Mouse (Mus musculus) embryonic facial prominence, embryonic 14.5 days (tissue): ENCODE measurements around the gene Fads2. TPM values are rescaled to one million over a fixed set of nuclear protein-coding genes. Genes with fewer than 3 reads are reported as not detected.
A peak's percentile ranks its signal among the peaks of the same experiment; 100 is the strongest.

Experiments
- ATAC-seq: fragments of 200-750 bp; cut with Nextera tagmentation; 2 replicates; pipeline ENCODE4 v1.8.0; 2017; ENCODE audit warnings: low read depth, moderate number of reproducible peaks, moderate TSS enrichment
- DNase-seq: peaks from one replicate; pipeline ENCODE4 v3.0.0-alpha.2; 2015; ENCODE audit warnings: low spot score
- H3K27ac ChIP-seq: fragments of 300-500 bp; sonication (generic); replicated peaks from 2 replicates; pipeline ENCODE4 v1.5.1; 2014; ENCODE audit warnings: low read depth, mild to moderate bottlenecking, low read length, moderate library complexity
- H3K27me3 ChIP-seq: fragments of 300-500 bp; sonication (generic); replicated peaks from 2 replicates; pipeline ENCODE4 v1.6.1; 2014; ENCODE audit warnings: low read length; ENCODE audit not compliant: control insufficient read depth, insufficient read depth
- H3K36me3 ChIP-seq: fragments of 300-500 bp; sonication (generic); 2 replicates; pipeline ENCODE4 v1.6.1; 2014; ENCODE audit warnings: low read length, mixed read lengths; ENCODE audit not compliant: control insufficient read depth, insufficient read depth
- H3K4me1 ChIP-seq: fragments of 300-500 bp; sonication (generic); 2 replicates; pipeline ENCODE4 v1.6.1; 2014; ENCODE audit warnings: antibody characterized with exemption, low read length; ENCODE audit not compliant: control insufficient read depth, insufficient read depth
- H3K4me2 ChIP-seq: fragments of 300-500 bp; sonication (generic); 2 replicates; pipeline ENCODE4 v1.6.1; 2014; ENCODE audit warnings: low read depth, mild to moderate bottlenecking, low read length, moderate library complexity, mixed read lengths
- H3K4me3 ChIP-seq: fragments of 300-500 bp; sonication (generic); 2 replicates; pipeline ENCODE4 v1.5.1; 2014; ENCODE audit warnings: low read depth, mild to moderate bottlenecking, low read length
- H3K9ac ChIP-seq: fragments of 300-500 bp; sonication (generic); 2 replicates; pipeline ENCODE4 v1.6.1; 2014; ENCODE audit warnings: low read depth, mild to moderate bottlenecking, low read length, moderate library complexity, mixed read lengths
- H3K9me3 ChIP-seq: fragments of 300-500 bp; sonication (generic); 2 replicates; pipeline ENCODE4 v1.6.1; 2016; ENCODE audit warnings: low read length; ENCODE audit not compliant: control insufficient read depth
- WGBS: fragments of 180-500 bp; shearing (Covaris S2); extraction: QIAGEN DNeasy Blood & Tissue Kit; methylation state at CpG from one replicate; pipeline ENCODE4 v1.1.7; 2014; 5-methylcytosine and 5-hydroxymethylcytosine counted together
- polyA plus RNA-seq: library from polyadenylated mRNA; unstranded; fragments of >200 nt; fragmentation: Nextera tagmentation; extraction: Ambion mirVana; gene quantifications from 2 replicates; pipeline ENCODE4 v1.2.1, GENCODE M21; 2014

The Fads2 gene
- polyA plus RNA-seq, 1 experiment from 2014 or later: 23.4 TPM

DNA sequence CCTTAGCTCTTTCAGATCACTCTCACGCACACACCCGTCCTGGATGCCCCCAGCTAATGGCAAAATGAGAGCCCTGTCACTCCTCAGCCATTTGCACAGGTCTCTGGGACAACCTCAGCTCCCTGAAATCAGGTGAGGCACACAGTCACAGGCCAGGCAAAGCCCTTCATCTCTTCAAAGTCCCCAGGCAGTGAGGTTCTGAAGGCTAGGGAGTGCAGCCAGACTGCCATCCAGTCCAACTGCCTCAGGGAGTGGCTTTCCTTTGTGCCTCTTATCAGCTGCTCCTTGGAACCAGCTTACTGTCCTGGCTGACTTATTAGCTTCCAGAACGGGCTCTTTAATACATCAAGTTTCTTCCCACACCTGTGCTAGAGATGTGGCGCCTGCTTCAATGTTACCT, 6.9 kb downstream of the Fads2 start:
- H3K36me3 ChIP-seq: peaks cover 41% of the 10 kb centered on the region
- H3K27ac ChIP-seq: no peak overlapping the region
- no peak overlapping the region for H3K4me2 ChIP-seq
- no peaks in the 10 kb centered on the region for H3K27me3 ChIP-seq
- no peak overlapping the region for H3K9ac ChIP-seq
- ATAC-seq (no peak), DNase-seq (no peak)
- H3K4me3 ChIP-seq: no peak overlapping the region
- WGBS: 76% methylated on average over 4 of the region's 4 CpGs
- no peaks in the 10 kb centered on the region for H3K9me3 ChIP-seq
- peaks cover 13% of the 10 kb centered on the region for H3K4me1 ChIP-seq

GRCm38 (mm10) chr19:10093829-10094228, 7.7 kb downstream of the Fads2 start:
- no peak overlapping the region for H3K27ac ChIP-seq
- peaks cover 5% of the 10 kb centered on the region; the same call in 1 of the 2 replicates for H3K4me1 ChIP-seq
- DNase-seq (no peak), ATAC-seq (no peak)
- peaks cover 50% of the 10 kb centered on the region for H3K36me3 ChIP-seq
- H3K4me2 ChIP-seq: no peak overlapping the region
- no peaks in the 10 kb centered on the region for H3K27me3 ChIP-seq
- no peaks in the 10 kb centered on the region for H3K9me3 ChIP-seq
- H3K9ac ChIP-seq: no peak overlapping the region
- WGBS: 89% methylated on average over 4 of the region's 4 CpGs
- H3K4me3 ChIP-seq: no peak overlapping the region

DNA sequence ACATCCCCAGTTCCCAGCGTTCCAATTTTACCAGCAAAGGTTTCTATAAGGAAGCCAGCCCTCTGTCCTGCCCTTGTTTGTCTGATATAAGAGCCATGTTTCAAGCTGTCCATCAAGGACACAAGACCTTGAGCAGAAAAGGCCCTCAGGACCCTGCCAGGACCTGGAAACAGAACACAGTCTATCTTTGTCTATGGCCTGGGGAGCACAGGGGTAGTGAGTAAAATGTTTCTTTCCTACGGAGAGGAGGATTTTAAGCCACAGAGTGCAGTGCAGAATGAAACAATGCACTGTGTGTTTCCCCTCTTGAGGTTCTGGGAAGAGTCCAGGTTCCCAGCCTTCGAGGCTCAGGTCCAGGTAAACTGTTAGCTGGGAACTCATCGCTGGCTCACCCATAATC, 14.6 kb downstream of the Fads2 start:
- Histone ChIP-seq H3K9ac (no peak overlapping the region), H3K27ac (no peak overlapping the region), H3K4me1 (no peaks in the 10 kb centered on the region), H3K4me3 (no peak overlapping the region), H3K36me3 (peaks cover 80% of the 10 kb centered on the region), H3K4me2 (no peak overlapping the region), H3K27me3 (no peaks in the 10 kb centered on the region), H3K9me3 (no peaks in the 10 kb centered on the region)
- ATAC-seq (no peak), DNase-seq (no peak)
- 86% methylated on average over 4 of the region's 4 CpGs for WGBS

GRCm38 (mm10) chr19:10085454-10085853, 16.1 kb downstream of the Fads2 start:
- no peak overlapping the region for H3K9ac ChIP-seq
- 73% methylated on average over 9 of the region's 9 CpGs for WGBS
- H3K4me3 ChIP-seq: no peak overlapping the region
- H3K27ac ChIP-seq: no peak overlapping the region
- no peak for ATAC-seq
- no peaks in the 10 kb centered on the region for H3K27me3 ChIP-seq
- no peaks in the 10 kb centered on the region for H3K9me3 ChIP-seq
- no peak for DNase-seq
- H3K4me1 ChIP-seq: no peaks in the 10 kb centered on the region
- H3K36me3 ChIP-seq: peaks cover 83% of the 10 kb centered on the region
- H3K4me2 ChIP-seq: no peak overlapping the region

- Histone ChIP-seq H3K9ac (no peak overlapping the region), H3K9me3 (no peaks in the 10 kb centered on the region), H3K27me3 (no peaks in the 10 kb centered on the region), H3K4me2 (no peak overlapping the region), H3K36me3 (peaks cover 83% of the 10 kb centered on the region), H3K4me1 (no peaks in the 10 kb centered on the region), H3K4me3 (no peak overlapping the region), H3K27ac (no peak overlapping the region)
- ATAC-seq (no peak), DNase-seq (no peak)
- 83% methylated on average over 3 of the region's 3 CpGs for WGBS
Measured at GRCm38 (mm10) chr19:10082105-10082504, 19.4 kb downstream of the Fads2 start.

GRCm38 (mm10) chr19:10080384-10080783, 21.2 kb downstream of the Fads2 start:
- ATAC-seq: no peak
- WGBS: 95% methylated on average over 7 of the region's 7 CpGs
- Histone ChIP-seq H3K4me1 (no peaks in the 10 kb centered on the region), H3K4me3 (no peak overlapping the region), H3K27me3 (no peaks in the 10 kb centered on the region), H3K36me3 (peaks cover 84% of the 10 kb centered on the region), H3K4me2 (no peak overlapping the region), H3K27ac (no peak overlapping the region), H3K9me3 (no peaks in the 10 kb centered on the region), H3K9ac (no peak overlapping the region)
- no peak for DNase-seq

- H3K4me3 ChIP-seq: no peak overlapping the region
- no peak overlapping the region for H3K4me2 ChIP-seq
- H3K4me1 ChIP-seq: no peaks in the 10 kb centered on the region
- no peaks in the 10 kb centered on the region for H3K9me3 ChIP-seq
- H3K27ac ChIP-seq: no peak overlapping the region
- H3K36me3 ChIP-seq: peaks cover 92% of the 10 kb centered on the region
- DNase-seq (no peak), ATAC-seq (no peak)
- no peak overlapping the region for H3K9ac ChIP-seq
- H3K27me3 ChIP-seq: no peaks in the 10 kb centered on the region
- 67% methylated on average over 6 of the region's 6 CpGs for WGBS
Measured at GRCm38 (mm10) chr19:10078392-10078791, 23.2 kb downstream of the Fads2 start.

DNA sequence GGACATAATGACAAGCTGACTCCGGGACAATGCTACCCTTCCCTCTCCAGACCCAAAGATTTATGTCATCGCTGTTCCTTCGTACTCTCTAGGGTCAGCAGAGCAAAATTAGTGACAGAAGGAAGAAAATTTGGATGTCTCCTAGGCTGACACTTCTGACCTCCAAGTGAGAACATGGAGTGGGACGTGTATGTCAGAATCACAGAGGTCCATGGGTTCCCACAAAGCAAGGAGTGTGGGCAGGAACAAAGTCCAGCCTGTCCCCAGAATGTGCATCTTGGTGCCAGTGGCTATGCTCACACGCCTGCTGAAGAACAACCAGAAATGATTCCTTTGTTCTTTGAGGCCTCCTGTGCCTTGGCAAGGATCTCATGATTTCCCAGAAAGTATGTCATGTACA, 28.4 kb downstream of the Fads2 start:
- Histone ChIP-seq H3K4me2 (no peak overlapping the region), H3K9me3 (no peaks in the 10 kb centered on the region), H3K36me3 (peaks cover 97% of the 10 kb centered on the region), H3K27me3 (no peaks in the 10 kb centered on the region), H3K4me1 (no peaks in the 10 kb centered on the region), H3K4me3 (no peak overlapping the region), H3K9ac (no peak overlapping the region), H3K27ac (no peak overlapping the region)
- no peak for ATAC-seq
- 92% methylated on average over 5 of the region's 5 CpGs for WGBS
- DNase-seq: no peak

DNA sequence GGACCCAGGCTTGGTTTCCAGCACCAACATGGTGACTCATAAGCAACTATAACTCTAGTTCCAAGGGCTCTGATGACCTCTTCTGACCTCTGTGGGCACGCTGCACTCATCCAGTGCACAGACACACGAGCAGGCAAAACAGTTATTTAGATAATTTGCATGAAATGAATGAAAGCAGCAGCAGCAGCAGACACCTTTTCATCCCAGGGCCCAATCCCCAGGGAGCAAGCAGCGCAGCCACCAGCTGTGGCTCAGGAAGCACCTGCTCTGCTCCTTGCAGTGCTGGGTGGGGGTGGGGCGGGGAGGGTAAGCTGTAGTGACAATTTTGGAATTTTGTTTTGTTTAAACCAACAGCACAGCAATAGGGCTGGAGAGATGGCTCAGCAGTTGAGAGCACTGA, 29.7 kb downstream of the Fads2 start:
- Histone ChIP-seq H3K9me3 (no peaks in the 10 kb centered on the region), H3K27ac (no peak overlapping the region), H3K36me3 (peaks cover 98% of the 10 kb centered on the region), H3K4me1 (no peaks in the 10 kb centered on the region), H3K4me2 (no peak overlapping the region), H3K4me3 (no peak overlapping the region), H3K9ac (no peak overlapping the region), H3K27me3 (no peaks in the 10 kb centered on the region)
- peak; percentile 38; the same call in 1 of the 2 replicates for ATAC-seq
- no peak for DNase-seq
- 70% methylated on average over 4 of the region's 4 CpGs for WGBS
